Mouse (Mus musculus): ENCODE measurements around the gene Purb. TPM values are rescaled to one million over a fixed set of nuclear protein-coding genes. Genes with fewer than 3 reads are reported as not detected.

Gene Purb
- polyA plus RNA-seq, 1 experiment from 2014 or later = 19.6 TPM

DNA sequence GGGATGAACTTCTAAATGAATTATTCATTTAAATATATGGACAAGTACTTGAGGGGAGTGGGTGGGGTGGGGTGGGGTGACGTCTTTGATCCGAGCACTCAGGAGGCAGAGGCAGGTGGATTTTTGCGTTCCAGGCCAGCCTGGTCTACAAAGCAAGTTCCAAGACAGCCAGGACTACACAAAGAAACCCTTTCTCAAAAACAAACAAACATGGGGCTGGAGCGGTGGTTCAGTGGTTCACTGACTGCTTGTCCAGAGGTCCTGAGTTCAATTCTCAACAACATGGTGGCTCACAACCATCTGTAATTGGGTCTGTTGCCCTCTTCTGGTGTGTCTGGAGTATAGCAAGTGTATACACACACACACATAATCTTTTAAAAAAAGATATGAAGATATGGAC lies 30.3 kb downstream of the Purb start:
- no peaks in the 10 kb centered on the region for H3K4me1 ChIP-seq (replicated peaks; ENCODE audit: control insufficient read depth, insufficient read depth)
- no peaks in the 10 kb centered on the region for H3K27me3 ChIP-seq (ENCODE audit: control insufficient read depth, insufficient read depth, low read length)
- TF ChIP-seq EP300 (optimal IDR thresholded peaks at IDR 0.05) = no peak
- peak; percentile 15; the same call in 1 of the 2 replicates for TF ChIP-seq CTCF (IDR thresholded peaks at IDR 0.05; ENCODE audit: low read depth)
- 75% methylated on average over 4 of the region's 4 CpGs for WGBS
- no peak overlapping the region for H3K4me3 ChIP-seq (ENCODE audit: low read depth, low read length)
- no peak for ATAC-seq (ENCODE audit: low FRiP score, low TSS enrichment)
- no peak overlapping the region for H3K27ac ChIP-seq (replicated peaks)
- H3K9me3 ChIP-seq (ENCODE audit: control insufficient read depth, low read length) = no peaks in the 10 kb centered on the region
- H3K4me2 ChIP-seq (replicated peaks; ENCODE audit: low read depth) = no peak overlapping the region
- no peaks in the 10 kb centered on the region for H3K36me3 ChIP-seq (ENCODE audit: control insufficient read depth, insufficient read depth, low read length)
- H3K9ac ChIP-seq (ENCODE audit: low read length) = no peak overlapping the region
- no peak for DNase-seq (ENCODE audit: low spot score)

DNA sequence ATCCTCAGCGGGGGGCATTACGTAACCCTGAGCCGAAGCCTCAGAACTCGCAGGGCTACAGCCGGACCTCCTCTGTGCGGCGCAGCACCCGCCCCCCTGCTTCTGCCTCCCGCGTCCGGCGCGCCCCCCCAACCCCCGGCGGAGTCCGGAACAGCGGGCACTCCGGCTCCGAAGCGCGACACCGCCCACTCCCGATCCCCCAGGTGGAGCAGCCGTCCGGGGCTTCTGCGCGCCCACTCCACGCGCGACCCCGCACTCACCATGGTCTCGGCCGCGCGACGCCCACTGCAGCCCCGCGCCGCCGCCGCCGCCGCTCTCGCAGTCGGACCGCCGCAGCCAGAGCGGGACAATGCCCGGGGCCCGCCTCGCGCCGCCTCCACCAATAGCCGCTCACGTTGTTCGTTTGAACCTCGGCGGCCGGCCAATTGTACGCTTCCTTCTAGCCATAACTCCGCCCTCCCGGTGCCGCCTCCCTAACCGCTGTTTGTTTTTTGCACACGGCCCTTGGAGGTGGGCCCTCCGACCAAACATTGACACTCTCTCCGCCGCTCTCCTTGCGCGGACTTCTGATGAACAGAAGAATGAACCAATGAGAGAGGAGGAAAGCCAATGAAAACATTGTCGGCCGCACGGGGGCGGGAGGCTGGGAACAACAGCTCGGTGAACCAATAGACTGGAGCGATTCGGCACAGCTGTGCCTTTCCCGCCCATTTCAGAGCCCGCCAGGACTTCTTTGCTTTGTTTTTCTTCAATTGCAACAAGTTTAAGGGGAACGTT lies 31.5 kb downstream of the Purb start, which contains the start of gene H2afv:
H2afv (minus strand) TSS at position 367 of the 777 bp plus-strand sequence.
- peak within 1 kb of the TSS; percentile 80 for H3K4me3 ChIP-seq (ENCODE audit: low read depth, low read length)
- H3K27me3 ChIP-seq (ENCODE audit: control insufficient read depth, insufficient read depth, low read length) = no peaks in the 10 kb centered on the region
- TF ChIP-seq CTCF (IDR thresholded peaks at IDR 0.05; ENCODE audit: low read depth) (peak; percentile 64), EP300 (optimal IDR thresholded peaks at IDR 0.05) (no peak)
- peak within 1 kb of the TSS; percentile 89 for H3K9ac ChIP-seq (ENCODE audit: low read length)
- WGBS = under 1% methylated on average over 78 of the region's 80 CpGs
- no peaks in the 10 kb centered on the region for H3K4me1 ChIP-seq (replicated peaks; ENCODE audit: control insufficient read depth, insufficient read depth)
- ATAC-seq (ENCODE audit: low FRiP score, low TSS enrichment) (peak; percentile 100), DNase-seq (ENCODE audit: low spot score) (peak; percentile 99)
- peak within 1 kb of the TSS; percentile 97 for H3K27ac ChIP-seq (replicated peaks)
- no peaks in the 10 kb centered on the region for H3K36me3 ChIP-seq (ENCODE audit: control insufficient read depth, insufficient read depth, low read length)
- peak within 1 kb of the TSS; percentile 60 for H3K4me2 ChIP-seq (replicated peaks; ENCODE audit: low read depth)
- no peaks in the 10 kb centered on the region for H3K9me3 ChIP-seq (ENCODE audit: control insufficient read depth, low read length)

DNA sequence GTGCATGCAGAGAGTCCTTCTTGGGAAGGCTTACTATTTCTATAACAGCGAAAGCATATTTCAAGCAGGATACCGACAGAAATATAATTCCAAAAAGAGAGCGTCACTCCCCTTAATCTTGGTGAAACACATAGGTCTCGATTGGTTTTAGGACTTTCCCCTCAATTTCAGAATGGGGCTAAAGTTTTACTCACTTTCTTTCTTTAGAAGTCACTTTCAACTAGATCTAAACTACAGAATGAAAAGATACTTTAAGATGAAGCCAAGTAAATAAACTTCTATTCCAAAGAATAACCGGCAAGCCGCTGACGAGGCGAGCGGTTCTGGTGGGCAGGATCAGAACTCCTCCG lies 32.0 kb downstream of the Purb start:
- no peaks in the 10 kb centered on the region for H3K27me3 ChIP-seq (ENCODE audit: control insufficient read depth, insufficient read depth, low read length)
- WGBS = 0% methylated on average over 10 of the region's 10 CpGs
- DNase-seq (ENCODE audit: low spot score) (no peak), ATAC-seq (ENCODE audit: low FRiP score, low TSS enrichment) (no peak)
- TF ChIP-seq EP300 (optimal IDR thresholded peaks at IDR 0.05) (no peak), CTCF (IDR thresholded peaks at IDR 0.05; ENCODE audit: low read depth) (no peak)
- no peaks in the 10 kb centered on the region for H3K36me3 ChIP-seq (ENCODE audit: control insufficient read depth, insufficient read depth, low read length)
- H3K4me2 ChIP-seq (replicated peaks; ENCODE audit: low read depth) = peak overlapping the region; percentile 60
- peak overlapping the region; percentile 97 for H3K27ac ChIP-seq (replicated peaks)
- no peaks in the 10 kb centered on the region for H3K9me3 ChIP-seq (ENCODE audit: control insufficient read depth, low read length)
- H3K9ac ChIP-seq (ENCODE audit: low read length) = peak overlapping the region; percentile 89
- no peaks in the 10 kb centered on the region for H3K4me1 ChIP-seq (replicated peaks; ENCODE audit: control insufficient read depth, insufficient read depth)
- H3K4me3 ChIP-seq (ENCODE audit: low read depth, low read length) = peak overlapping the region; percentile 80

DNA sequence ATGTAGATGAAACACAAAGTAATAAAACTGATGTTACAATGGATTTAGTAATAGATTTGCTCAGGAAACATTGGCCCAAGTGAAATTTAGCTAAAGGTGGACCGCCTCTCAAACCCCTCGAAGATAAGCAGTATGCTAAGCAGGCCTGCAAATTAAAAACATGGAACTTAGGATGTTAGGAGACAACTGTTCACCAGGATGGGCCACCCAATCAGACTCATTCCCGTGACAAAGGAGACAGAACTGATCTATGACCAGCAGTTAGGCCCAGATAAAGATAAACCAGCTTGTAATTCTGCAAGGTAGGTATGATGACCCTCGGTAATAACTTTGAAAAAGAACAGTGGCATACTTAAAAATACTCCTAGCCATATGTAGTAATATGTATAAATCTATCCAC lies 32.6 kb downstream of the Purb start:
- ATAC-seq (ENCODE audit: low FRiP score, low TSS enrichment) (no peak), DNase-seq (ENCODE audit: low spot score) (no peak)
- 34% methylated on average over 4 of the region's 4 CpGs for WGBS
- H3K4me3 ChIP-seq (ENCODE audit: low read depth, low read length) = peak overlapping the region; percentile 80
- no peaks in the 10 kb centered on the region for H3K4me1 ChIP-seq (replicated peaks; ENCODE audit: control insufficient read depth, insufficient read depth)
- peak overlapping the region; percentile 60 for H3K4me2 ChIP-seq (replicated peaks; ENCODE audit: low read depth)
- H3K9me3 ChIP-seq (ENCODE audit: control insufficient read depth, low read length) = no peaks in the 10 kb centered on the region
- H3K36me3 ChIP-seq (ENCODE audit: control insufficient read depth, insufficient read depth, low read length) = no peaks in the 10 kb centered on the region
- H3K27ac ChIP-seq (replicated peaks) = no peak overlapping the region
- TF ChIP-seq EP300 (optimal IDR thresholded peaks at IDR 0.05) (no peak), CTCF (IDR thresholded peaks at IDR 0.05; ENCODE audit: low read depth) (no peak)
- no peaks in the 10 kb centered on the region for H3K27me3 ChIP-seq (ENCODE audit: control insufficient read depth, insufficient read depth, low read length)
- H3K9ac ChIP-seq (ENCODE audit: low read length) = peak overlapping the region; percentile 89

DNA sequence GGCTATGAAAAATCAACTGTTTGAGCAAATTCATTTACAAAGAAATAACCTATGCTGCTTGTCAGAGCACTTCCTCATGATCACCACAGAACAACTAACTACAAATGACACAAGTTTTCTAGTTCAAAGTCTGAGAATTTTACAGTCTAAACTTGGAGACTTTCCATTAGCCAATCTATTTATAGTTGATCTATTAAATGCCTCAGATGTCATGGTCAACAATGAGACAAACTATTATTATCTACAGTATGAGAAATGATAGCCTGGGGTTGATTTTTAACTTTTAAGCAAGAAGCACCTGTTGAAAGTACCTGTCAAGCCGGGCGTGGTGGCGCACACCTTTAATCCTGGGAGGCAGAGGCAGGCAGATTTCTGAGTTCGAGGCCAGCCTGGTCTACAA lies 33.2 kb downstream of the Purb start:
- no peak for TF ChIP-seq EP300 (optimal IDR thresholded peaks at IDR 0.05)
- TF ChIP-seq CTCF (IDR thresholded peaks at IDR 0.05; ENCODE audit: low read depth) = no peak
- Histone ChIP-seq H3K36me3 (ENCODE audit: control insufficient read depth, insufficient read depth, low read length) (no peaks in the 10 kb centered on the region), H3K9ac (ENCODE audit: low read length) (no peak overlapping the region), H3K4me2 (replicated peaks; ENCODE audit: low read depth) (peak overlapping the region; percentile 60), H3K4me1 (replicated peaks; ENCODE audit: control insufficient read depth, insufficient read depth) (no peaks in the 10 kb centered on the region), H3K27ac (replicated peaks) (no peak overlapping the region), H3K9me3 (ENCODE audit: control insufficient read depth, low read length) (no peaks in the 10 kb centered on the region), H3K4me3 (ENCODE audit: low read depth, low read length) (no peak overlapping the region), H3K27me3 (ENCODE audit: control insufficient read depth, insufficient read depth, low read length) (no peaks in the 10 kb centered on the region)
- 91% methylated on average over 4 of the region's 4 CpGs for WGBS
- no peak for DNase-seq (ENCODE audit: low spot score)
- ATAC-seq (ENCODE audit: low FRiP score, low TSS enrichment) = no peak

DNA sequence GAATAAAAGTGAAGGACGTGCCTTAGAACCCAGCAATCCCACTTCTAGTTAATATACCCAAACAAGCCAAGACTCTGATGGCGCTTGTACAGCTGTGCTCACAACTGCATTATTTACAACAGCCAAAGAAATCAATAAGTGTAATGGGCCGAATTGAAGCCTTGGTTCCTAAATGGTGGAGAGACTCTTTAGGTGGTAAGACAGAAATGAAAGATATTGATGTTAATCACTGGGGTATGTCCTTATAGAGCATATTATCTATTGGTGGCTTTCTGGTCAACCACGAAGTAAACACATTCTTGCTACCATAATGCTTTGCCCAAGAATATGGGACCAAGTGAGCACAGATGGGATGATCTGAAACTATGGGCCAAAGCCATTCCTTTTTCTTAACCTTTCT lies 35.5 kb downstream of the Purb start:
- Histone ChIP-seq H3K27me3 (ENCODE audit: control insufficient read depth, insufficient read depth, low read length) (no peaks in the 10 kb centered on the region), H3K36me3 (ENCODE audit: control insufficient read depth, insufficient read depth, low read length) (peaks cover 8% of the 10 kb centered on the region; the same call in 1 of the 2 replicates), H3K4me2 (replicated peaks; ENCODE audit: low read depth) (no peak overlapping the region), H3K27ac (replicated peaks) (no peak overlapping the region), H3K4me1 (replicated peaks; ENCODE audit: control insufficient read depth, insufficient read depth) (no peaks in the 10 kb centered on the region), H3K4me3 (ENCODE audit: low read depth, low read length) (no peak overlapping the region), H3K9ac (ENCODE audit: low read length) (no peak overlapping the region), H3K9me3 (ENCODE audit: control insufficient read depth, low read length) (no peaks in the 10 kb centered on the region)
- DNase-seq (ENCODE audit: low spot score) (no peak), ATAC-seq (ENCODE audit: low FRiP score, low TSS enrichment) (no peak)
- TF ChIP-seq CTCF (IDR thresholded peaks at IDR 0.05; ENCODE audit: low read depth) = no peak
- TF ChIP-seq EP300 (optimal IDR thresholded peaks at IDR 0.05) = no peak
- 92% methylated on average over 4 of the region's 4 CpGs for WGBS
